Mouse (Mus musculus) olfactory bulb, adult 2 months (tissue): Measurements from ENCODE around the gene Mrgprb4. TPM values are rescaled to one million over a fixed set of nuclear protein-coding genes. Genes with fewer than 3 reads are reported as not detected.

Source experiments
- H3K27ac ChIP-seq: fragments of 200-500 bp; 2 replicates; pipeline ENCODE4 v1.5.1; 2012; ENCODE audit warnings: low read depth, low read length; ENCODE audit not compliant: insufficient read depth
- H3K4me1 ChIP-seq: fragments of 200-500 bp; 2 replicates; pipeline ENCODE4 v1.6.1; 2012; ENCODE audit warnings: low read length; ENCODE audit not compliant: control insufficient read depth, insufficient read depth
- H3K4me3 ChIP-seq: fragments of 200-500 bp; 2 replicates; pipeline ENCODE4 v1.5.1; 2012; ENCODE audit warnings: mild to moderate bottlenecking, low read depth, low read length, moderate library complexity; ENCODE audit not compliant: insufficient read depth
- CTCF ChIP-seq: fragments of 200-500 bp; IDR thresholded peaks from 2 replicates; pipeline ENCODE4 v1.5.1; 2012; ENCODE audit warnings: low read depth, mild to moderate bottlenecking, low read length, moderate library complexity; ENCODE audit not compliant: insufficient read depth
- POLR2A ChIP-seq: fragments of 200-500 bp; IDR thresholded peaks from 2 replicates; pipeline ENCODE4 v1.6.1; 2012; ENCODE audit warnings: mild to moderate bottlenecking, low read depth, low read length, moderate library complexity; ENCODE audit not compliant: insufficient read depth
- WGBS: fragments of 180-500 bp; shearing (Covaris S2); methylation state at CpG from one replicate; pipeline ENCODE4 v1.1.7; 2018; 5-methylcytosine and 5-hydroxymethylcytosine counted together
- polyA plus RNA-seq: library from polyadenylated mRNA; stranded (reverse); fragments of >200 nt; gene quantifications from 2 replicates; pipeline ENCODE4 v1.2.4, GENCODE M21; 2012; ENCODE audit warnings: low replicate concordance; ENCODE audit not compliant: missing spikeins, insufficient read depth, insufficient read length

Mrgprb4 gene
- not detected in 2 replicates for polyA plus RNA-seq

DNA sequence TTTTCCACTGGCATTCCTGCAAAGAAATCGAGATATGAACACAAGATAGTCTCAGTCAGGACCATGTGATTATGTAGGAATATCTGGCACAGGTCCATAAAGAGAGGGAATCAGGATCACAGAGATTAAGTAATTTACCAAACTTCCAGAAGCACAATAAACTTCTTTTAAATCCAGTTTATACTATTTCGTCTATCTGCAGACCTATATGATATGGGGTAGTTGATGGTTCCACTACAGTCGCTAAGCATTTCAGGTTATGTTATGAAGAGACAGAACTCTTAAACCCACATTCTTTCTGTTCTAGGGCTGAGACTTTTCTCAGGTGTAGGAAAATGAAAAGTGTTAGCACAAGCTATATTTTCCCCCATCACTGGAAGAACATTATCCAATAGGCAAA, at the start of gene Mrgprb4:
Mrgprb4 (minus strand) TSS at position 101 of the 400 bp plus-strand sequence.
- Histone ChIP-seq H3K4me1 (no peaks in the 10 kb centered on the region), H3K27ac (no peak within 1 kb of the TSS), H3K4me3 (no peak within 1 kb of the TSS)
- TF ChIP-seq POLR2A (no peak), CTCF (no peak)
- 91% methylated on average over 3 of the region's 3 CpGs for WGBS

DNA sequence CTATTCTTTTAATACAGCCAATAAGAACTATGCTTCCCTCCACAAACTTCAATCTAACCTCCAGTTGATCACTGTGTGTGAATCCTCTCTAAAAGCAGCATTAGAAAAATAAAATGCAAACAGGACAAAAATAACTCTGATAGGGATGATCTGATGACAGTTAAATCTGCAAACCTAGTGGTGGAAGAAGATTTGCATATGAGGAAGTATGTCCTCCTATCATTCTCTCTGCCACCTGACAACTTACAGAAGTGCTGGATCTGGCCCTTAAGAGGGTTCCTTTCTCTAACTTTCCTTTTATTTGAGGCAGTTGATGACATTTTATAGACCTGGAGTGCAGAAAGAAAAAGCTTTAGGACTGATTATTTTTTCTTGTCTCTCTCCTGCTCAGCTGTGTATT, 27.0 kb upstream of the Mrgprb4 start:
- Histone ChIP-seq H3K27ac (no peak overlapping the region), H3K4me3 (no peak overlapping the region), H3K4me1 (no peaks in the 10 kb centered on the region)
- no peak for TF ChIP-seq POLR2A
- TF ChIP-seq CTCF: no peak

DNA sequence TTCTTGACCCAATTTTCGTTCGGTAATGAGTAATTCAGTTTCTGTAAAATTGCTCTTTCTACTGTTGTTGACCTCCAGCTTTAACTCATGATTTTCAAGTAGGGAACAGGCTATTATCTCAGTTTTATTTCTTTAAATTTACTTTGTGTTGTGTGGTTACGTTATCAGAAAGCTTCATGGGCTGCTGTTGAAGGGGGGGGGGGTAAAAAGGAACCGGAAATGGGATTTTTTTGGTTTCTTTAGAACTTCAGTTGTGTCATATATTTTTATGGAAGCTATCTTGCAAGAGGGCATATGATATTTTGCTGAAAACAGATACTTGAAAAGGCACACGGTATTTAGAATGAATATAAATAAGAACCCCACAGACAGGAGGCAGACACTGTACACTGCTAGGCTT, 26.0 kb upstream of the Mrgprb4 start:
- H3K4me3 ChIP-seq: no peak overlapping the region
- WGBS: 78% methylated on average over 5 of the region's 5 CpGs

DNA sequence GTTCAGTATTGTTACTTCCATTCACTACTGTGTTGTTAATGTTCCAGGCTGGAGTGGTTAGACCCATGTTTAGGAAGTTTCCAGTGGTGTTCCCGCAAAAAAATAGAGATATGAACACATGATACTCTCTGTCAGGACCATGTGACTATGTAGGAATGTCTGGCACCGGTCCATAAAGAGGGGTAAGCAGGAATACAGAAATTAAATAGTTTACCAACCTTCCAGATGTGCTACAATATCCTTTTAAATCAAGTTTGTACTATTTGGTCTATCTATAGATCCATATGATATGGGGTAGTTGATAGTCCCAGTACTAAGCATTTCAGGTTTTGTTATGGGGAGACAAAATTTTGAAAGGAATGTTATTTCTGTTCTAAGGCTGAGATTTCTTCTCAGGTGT, 30.2 kb downstream of the Mrgprb4 start, which contains the start of gene Mrgprb5:
Mrgprb5 (minus strand) TSS at position 101 of the 400 bp plus-strand sequence.
- no peak within 1 kb of the TSS for H3K27ac ChIP-seq
- no peaks in the 10 kb centered on the region for H3K4me1 ChIP-seq
- H3K4me3 ChIP-seq: no peak within 1 kb of the TSS
- 75% methylated on average over 2 of the region's 2 CpGs for WGBS
- TF ChIP-seq POLR2A: no peak
- no peak for TF ChIP-seq CTCF

More for the DNA sequence above, 26.0 kb upstream of the Mrgprb4 start:
- TF ChIP-seq POLR2A: no peak
- no peak for TF ChIP-seq CTCF
- Histone ChIP-seq H3K27ac (no peak overlapping the region), H3K4me1 (no peaks in the 10 kb centered on the region)

DNA sequence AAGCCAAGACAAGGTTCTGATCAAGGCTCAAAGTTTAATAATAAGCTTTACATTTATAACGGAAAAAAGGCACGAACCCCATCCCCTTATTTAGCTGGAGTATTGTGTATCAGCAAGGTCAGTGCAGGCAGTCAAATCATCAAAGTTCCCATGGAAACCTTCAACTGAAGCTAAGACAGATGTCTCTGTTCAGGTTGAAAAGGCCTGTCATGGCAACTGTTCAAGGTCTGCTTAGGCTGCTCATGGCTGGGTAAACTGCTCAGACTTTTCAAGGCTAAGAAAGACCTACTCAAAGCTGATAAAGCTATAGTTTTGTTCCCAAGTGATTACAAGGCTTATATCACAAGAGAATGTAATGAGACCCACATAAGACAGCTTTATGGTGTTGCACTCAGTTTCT, 31.6 kb downstream of the Mrgprb4 start:
- Histone ChIP-seq H3K27ac (no peak overlapping the region), H3K4me1 (no peaks in the 10 kb centered on the region), H3K4me3 (no peak overlapping the region)
- 69% methylated on average over 2 of the region's 2 CpGs for WGBS
- TF ChIP-seq POLR2A: no peak

Other genes with a start within 250 kb of the Mrgprb4 start
- not detected in 2 replicates for gene Mrgpra4, start 217.2 kb downstream of the Mrgprb4 start, polyA plus RNA-seq
- gene Mrgprx1, start 171.7 kb downstream of the Mrgprb4 start, polyA plus RNA-seq: not detected in 2 replicates
- not detected in 2 replicates for gene Mrgprb5, start 30.3 kb downstream of the Mrgprb4 start, polyA plus RNA-seq
- not detected in 2 replicates for gene Mrgprb8, start 189.2 kb upstream of the Mrgprb4 start, polyA plus RNA-seq